Mouse (Mus musculus) neural tube, embryonic 14.5 days (tissue): ENCODE data around the gene Col11a2. TPM values are rescaled to one million over a fixed set of nuclear protein-coding genes. Genes with fewer than 3 reads are reported as not detected.
A peak's percentile ranks its signal among the peaks of the same experiment; 100 is the strongest.

Experiments
- ATAC-seq: fragments of 200-750 bp; cut with Nextera tagmentation; 2 replicates; pipeline ENCODE4 v1.8.0; 2017; ENCODE audit warnings: low read depth, mild to moderate bottlenecking, moderate TSS enrichment, moderate library complexity
- H3K27ac ChIP-seq: fragments of 300-500 bp; sonication (generic); 2 replicates; pipeline ENCODE4 v1.5.1; 2014; ENCODE audit warnings: low read depth, mild to moderate bottlenecking, control low read depth, low read length, moderate library complexity, mixed read lengths
- H3K27me3 ChIP-seq: fragments of 300-500 bp; sonication (generic); 2 replicates; pipeline ENCODE4 v1.6.1; 2014; ENCODE audit warnings: low read length; ENCODE audit not compliant: control insufficient read depth, insufficient read depth
- H3K36me3 ChIP-seq: fragments of 300-500 bp; sonication (generic); 2 replicates; pipeline ENCODE4 v1.6.1; 2014; ENCODE audit warnings: low read length, mixed read lengths; ENCODE audit not compliant: control insufficient read depth, insufficient read depth
- H3K4me1 ChIP-seq: fragments of 300-500 bp; sonication (generic); 2 replicates; pipeline ENCODE4 v1.6.1; 2014; ENCODE audit warnings: low read length; ENCODE audit not compliant: control insufficient read depth, insufficient read depth
- H3K4me2 ChIP-seq: fragments of 300-500 bp; sonication (generic); 2 replicates; pipeline ENCODE4 v1.6.1; 2014; ENCODE audit warnings: mild to moderate bottlenecking, low read depth, low read length, control low read depth
- H3K4me3 ChIP-seq: fragments of 300-500 bp; sonication (generic); 2 replicates; pipeline ENCODE4 v1.5.1; 2014; ENCODE audit warnings: low read depth, low read length, control low read depth, mixed read lengths
- H3K9ac ChIP-seq: fragments of 300-500 bp; sonication (generic); replicated peaks from 2 replicates; pipeline ENCODE4 v1.6.1; 2014; ENCODE audit warnings: low read depth, mild to moderate bottlenecking, control low read depth, low read length, mixed read lengths
- H3K9me3 ChIP-seq: fragments of 300-500 bp; sonication (generic); 2 replicates; pipeline ENCODE4 v1.6.1; 2016; ENCODE audit warnings: low read length; ENCODE audit not compliant: control insufficient read depth
- whole genome bisulfite sequencing: fragments of 180-500 bp; shearing (Covaris S2); extraction: QIAGEN DNeasy Blood & Tissue Kit; methylation state at CpG from one replicate; pipeline ENCODE4 v1.1.7; 2014; 5-methylcytosine and 5-hydroxymethylcytosine counted together
- polyA plus RNA-seq: library from polyadenylated mRNA; unstranded; fragments of >200 nt; fragmentation: Nextera tagmentation; extraction: Ambion mirVana; gene quantifications from 2 replicates; pipeline ENCODE4 v1.2.1, GENCODE M21; 2014

The Col11a2 gene
- polyA plus RNA-seq, 1 experiment from 2014 or later: 3.6 TPM

DNA sequence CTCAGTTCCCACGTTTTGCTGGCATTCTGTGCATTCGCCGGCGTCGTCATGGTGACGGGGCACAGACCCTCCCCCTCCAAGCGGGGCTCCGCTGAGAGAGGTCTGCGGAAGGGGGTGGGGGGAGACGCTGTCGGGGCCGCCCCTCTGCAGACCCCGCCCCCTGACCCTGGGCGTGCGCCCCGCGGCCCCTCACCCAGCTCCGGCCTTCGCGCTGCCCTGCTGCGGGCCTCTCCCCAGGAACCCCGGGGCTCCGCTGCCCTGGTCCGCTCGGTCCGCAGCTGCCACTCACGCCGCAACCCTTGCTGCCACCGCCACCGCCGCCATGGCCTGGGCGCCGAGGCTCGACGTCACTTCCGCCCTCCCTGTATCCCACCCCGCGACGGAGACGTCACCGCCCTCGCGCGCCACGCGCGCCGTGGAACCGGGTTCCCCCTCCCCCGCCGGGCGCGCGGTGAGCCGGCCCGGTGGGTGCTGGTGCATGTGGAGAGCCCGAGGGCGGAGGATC is 14.9 kb upstream of the Col11a2 start, which contains the start of gene Ring1:
Ring1 (minus strand) TSS at position 364 of the 505 bp plus-strand sequence.
- no peaks in the 10 kb centered on the region for H3K9me3 ChIP-seq
- peaks cover 10% of the 10 kb centered on the region for H3K36me3 ChIP-seq
- no peaks in the 10 kb centered on the region for H3K27me3 ChIP-seq
- H3K4me2 ChIP-seq: peak within 1 kb of the TSS; percentile 93
- peak; percentile 80 for ATAC-seq
- 1% methylated on average over 39 of the region's 58 CpGs for WGBS
- peak within 1 kb of the TSS; percentile 91 for H3K9ac ChIP-seq
- H3K4me1 ChIP-seq: peaks cover 38% of the 10 kb centered on the region
- peak within 1 kb of the TSS; percentile 58 for H3K4me3 ChIP-seq
- H3K27ac ChIP-seq: peak within 1 kb of the TSS; percentile 99

GRCm38 (mm10) chr17:34024861-34025755 is 14.1 kb upstream of the Col11a2 start:
- peak; percentile 9; the same call in 1 of the 2 replicates for ATAC-seq
- H3K36me3 ChIP-seq: peaks cover 12% of the 10 kb centered on the region
- H3K4me2 ChIP-seq: peak overlapping the region; percentile 93
- no peaks in the 10 kb centered on the region for H3K27me3 ChIP-seq
- H3K27ac ChIP-seq: peak overlapping the region; percentile 99
- H3K4me3 ChIP-seq: peak overlapping the region; percentile 58
- H3K9me3 ChIP-seq: no peaks in the 10 kb centered on the region
- peak overlapping the region; percentile 91 for H3K9ac ChIP-seq
- H3K4me1 ChIP-seq: peaks cover 45% of the 10 kb centered on the region
- WGBS: under 1% methylated on average over 54 of the region's 57 CpGs

- ATAC-seq: peak; percentile 9; the same call in 1 of the 2 replicates
Observed at GRCm38 (mm10) chr17:34025756-34026151, 13.5 kb upstream of the Col11a2 start.

GRCm38 (mm10) chr17:34026221-34026620 is 13.0 kb upstream of the Col11a2 start:
- ATAC-seq: no peak
- no peak overlapping the region; the same call in 1 of the 2 replicates for H3K9ac ChIP-seq
- H3K27ac ChIP-seq: peak overlapping the region; percentile 74
- H3K4me2 ChIP-seq: peak overlapping the region; percentile 93
- WGBS: 14% methylated on average over 2 of the region's 2 CpGs
- peaks cover 12% of the 10 kb centered on the region for H3K36me3 ChIP-seq
- no peaks in the 10 kb centered on the region for H3K9me3 ChIP-seq
- H3K4me3 ChIP-seq: peak overlapping the region; percentile 49
- H3K27me3 ChIP-seq: no peaks in the 10 kb centered on the region
- peaks cover 54% of the 10 kb centered on the region for H3K4me1 ChIP-seq

More at GRCm38 (mm10) chr17:34025756-34026151, 13.5 kb upstream of the Col11a2 start:
- no peaks in the 10 kb centered on the region for H3K9me3 ChIP-seq
- WGBS: 2% methylated on average over 7 of the region's 7 CpGs
- H3K4me1 ChIP-seq: peaks cover 52% of the 10 kb centered on the region
- no peaks in the 10 kb centered on the region for H3K27me3 ChIP-seq
- H3K9ac ChIP-seq: peak overlapping the region; percentile 91; the same call in 1 of the 2 replicates
- peak overlapping the region; percentile 99 for H3K27ac ChIP-seq
- H3K4me3 ChIP-seq: peak overlapping the region; percentile 58
- peak overlapping the region; percentile 93 for H3K4me2 ChIP-seq
- peaks cover 12% of the 10 kb centered on the region for H3K36me3 ChIP-seq

- H3K9me3 ChIP-seq: no peaks in the 10 kb centered on the region
- 3% methylated on average over 36 of the region's 36 CpGs for WGBS
- H3K27me3 ChIP-seq: no peaks in the 10 kb centered on the region
- peak overlapping the region; percentile 83 for H3K27ac ChIP-seq
- H3K36me3 ChIP-seq: peaks cover 12% of the 10 kb centered on the region
- H3K4me3 ChIP-seq: peak overlapping the region; percentile 49
- H3K9ac ChIP-seq: peak overlapping the region; percentile 78
- peaks cover 54% of the 10 kb centered on the region for H3K4me1 ChIP-seq
- peak overlapping the region; percentile 93 for H3K4me2 ChIP-seq
- ATAC-seq: no peak
Observed at GRCm38 (mm10) chr17:34026917-34027655, 12.2 kb upstream of the Col11a2 start.

DNA sequence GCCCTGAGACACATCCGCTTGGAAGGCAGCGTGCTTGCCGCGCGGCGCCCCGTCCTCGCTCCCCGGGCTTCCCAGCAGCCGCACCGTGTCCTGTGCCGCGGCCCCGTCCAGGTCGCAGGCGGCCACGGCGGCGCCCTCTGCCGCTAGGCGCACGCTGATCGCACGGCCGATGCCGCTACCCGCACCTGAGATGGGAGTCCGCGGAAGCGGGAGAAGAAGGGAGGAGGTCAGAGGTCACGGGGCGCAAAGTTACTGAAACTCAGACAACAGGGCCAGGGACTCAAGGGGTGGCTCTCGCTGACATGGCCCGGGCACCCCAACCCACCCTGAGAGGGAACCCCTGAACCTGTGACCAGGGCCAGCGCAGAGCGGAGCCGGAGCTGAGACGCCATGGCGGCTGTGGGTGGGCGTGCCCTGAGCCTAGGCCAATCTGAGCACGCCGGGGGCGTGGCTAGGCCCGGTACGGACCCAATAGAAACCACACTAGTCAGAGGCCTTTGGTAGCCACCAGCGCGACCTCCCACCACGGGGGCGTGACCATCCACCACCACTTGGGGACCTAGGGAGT is 11.5 kb upstream of the Col11a2 start, which contains the start of gene H2-Ke6:
H2-Ke6 (minus strand) TSS at position 405 of the 568 bp plus-strand sequence.
- H3K27ac ChIP-seq: peak within 1 kb of the TSS; percentile 83
- peaks cover 12% of the 10 kb centered on the region for H3K36me3 ChIP-seq
- peak; percentile 65 for ATAC-seq
- H3K4me2 ChIP-seq: peak within 1 kb of the TSS; percentile 93
- H3K4me1 ChIP-seq: peaks cover 56% of the 10 kb centered on the region
- no peaks in the 10 kb centered on the region for H3K27me3 ChIP-seq
- no peaks in the 10 kb centered on the region for H3K9me3 ChIP-seq
- peak within 1 kb of the TSS; percentile 49 for H3K4me3 ChIP-seq
- under 1% methylated on average over 49 of the region's 49 CpGs for WGBS
- H3K9ac ChIP-seq: peak within 1 kb of the TSS; percentile 78

- WGBS: 49% methylated on average over 17 of the region's 17 CpGs
- Histone ChIP-seq H3K9ac (no peak overlapping the region), H3K4me1 (peaks cover 56% of the 10 kb centered on the region), H3K27ac (peak overlapping the region; percentile 83), H3K9me3 (no peaks in the 10 kb centered on the region), H3K27me3 (no peaks in the 10 kb centered on the region), H3K4me3 (no peak overlapping the region), H3K36me3 (peaks cover 12% of the 10 kb centered on the region), H3K4me2 (peak overlapping the region; percentile 93)
- no peak for ATAC-seq
Observed at GRCm38 (mm10) chr17:34028501-34029149, 10.6 kb upstream of the Col11a2 start.
